Mouse (Mus musculus): ENCODE measurements around the gene Ehd3. TPM values are rescaled to one million over a fixed set of nuclear protein-coding genes. Genes with fewer than 3 reads are reported as not detected.

Gene Ehd3
- polyA plus RNA-seq, 1 experiment from 2014 or later: 2.7 TPM

Other genes starting within 250 kb of the Ehd3 start
- gene Galnt14, start 93.7 kb upstream of the Ehd3 start, polyA plus RNA-seq (2014; fragmentation: Nextera tagmentation; extraction: Ambion mirVana): 0.39 and 0.82 TPM in 2 replicates
- 0.96 and 2.6 TPM in 2 replicates for gene Xdh, start 146.1 kb downstream of the Ehd3 start, polyA plus RNA-seq (2014; fragmentation: Nextera tagmentation; extraction: Ambion mirVana)
- gene Srd5a2, start 243.8 kb downstream of the Ehd3 start, polyA plus RNA-seq (2014; fragmentation: Nextera tagmentation; extraction: Ambion mirVana): not detected in 2 replicates

Data from heart, embryonic 14.5 days (tissue).